Mouse (Mus musculus) kidney, adult 2 months (tissue): ENCODE measurements at regions not wholly inside any gene's neighbourhood (a gene's known extent, or its start where the extent isn't known, plus 50 kb on each side); places are given as distances from the start of the nearest gene placed in this dataset.

Experiments used
- DNase-seq: peaks from one replicate; pipeline ENCODE4 v3.0.0; 2021
- H3K27ac ChIP-seq: fragments of 200-500 bp; 2 replicates; pipeline ENCODE4 v1.5.1; 2012; ENCODE audit warnings: low read depth, low read length, control low read depth, inconsistent platforms; ENCODE audit not compliant: insufficient read depth
- H3K27me3 ChIP-seq: fragments of 200-500 bp; replicated peaks from 2 replicates; pipeline ENCODE4 v1.6.1; 2012; ENCODE audit warnings: mild to moderate bottlenecking, moderate library complexity, low read length, inconsistent platforms; ENCODE audit not compliant: control insufficient read depth, insufficient read depth
- H3K36me3 ChIP-seq: fragments of 200-500 bp; 2 replicates; pipeline ENCODE4 v1.6.1; 2012; ENCODE audit warnings: mild to moderate bottlenecking, moderate library complexity, low read length, inconsistent platforms; ENCODE audit not compliant: control insufficient read depth, insufficient read depth
- H3K4me1 ChIP-seq: fragments of 200-500 bp; 2 replicates; pipeline ENCODE4 v1.6.1; 2011; ENCODE audit warnings: low read length; ENCODE audit not compliant: control insufficient read depth, insufficient read depth
- H3K4me3 ChIP-seq: fragments of 200-500 bp; 2 replicates; pipeline ENCODE4 v1.5.1; 2011; ENCODE audit warnings: mild to moderate bottlenecking, low read depth, low read length, control low read depth; ENCODE audit not compliant: insufficient read depth
- CTCF ChIP-seq: fragments of 200-500 bp; conservative IDR thresholded peaks from 2 replicates; pipeline ENCODE4 v1.5.1; 2011; ENCODE audit warnings: low read depth, mild to moderate bottlenecking, control low read depth, low read length, moderate library complexity, mixed read lengths; ENCODE audit not compliant: insufficient read depth, insufficient read length
- POLR2A ChIP-seq: fragments of 200-500 bp; IDR thresholded peaks from one replicate; pipeline ENCODE4 v1.6.1; 2011; ENCODE audit warnings: low read depth, low read length, control low read depth
- WGBS: fragments of 180-500 bp; shearing (Covaris S2); methylation state at CpG from one replicate; pipeline ENCODE4 v1.1.7; 2018; 5-methylcytosine and 5-hydroxymethylcytosine counted together

GRCm38 (mm10) chr1:128983411-128983810 lies 289.7 kb upstream of the Thsd7b start:
- TF ChIP-seq POLR2A, result no peak
- no peak for TF ChIP-seq CTCF
- 85% methylated on average over 2 of the region's 2 CpGs for WGBS
- DNase-seq, result no peak
- Histone ChIP-seq H3K4me1 (no peaks in the 10 kb centered on the region), H3K4me3 (no peak overlapping the region), H3K27ac (no peak overlapping the region), H3K27me3 (no peaks in the 10 kb centered on the region), H3K36me3 (no peaks in the 10 kb centered on the region)

- TF ChIP-seq POLR2A (no peak), CTCF (no peak)
- Histone ChIP-seq H3K4me3 (no peak overlapping the region), H3K4me1 (no peaks in the 10 kb centered on the region), H3K27me3 (no peaks in the 10 kb centered on the region), H3K36me3 (no peaks in the 10 kb centered on the region), H3K27ac (no peak overlapping the region)
- no peak for DNase-seq
- 79% methylated on average over 1 of the region's 1 CpGs for WGBS
Measured at GRCm38 (mm10) chr1:128975586-128975985, 297.5 kb upstream of the Thsd7b start.

GRCm38 (mm10) chr1:128951436-128951835 lies 321.7 kb upstream of the Thsd7b start:
- no peaks in the 10 kb centered on the region for H3K36me3 ChIP-seq
- H3K4me1 ChIP-seq, result no peaks in the 10 kb centered on the region
- WGBS, result 60% methylated on average over 2 of the region's 2 CpGs
- TF ChIP-seq POLR2A, result no peak
- H3K27ac ChIP-seq, result no peak overlapping the region
- DNase-seq, result no peak
- no peak overlapping the region for H3K4me3 ChIP-seq
- no peaks in the 10 kb centered on the region; the same call in 1 of the 2 replicates for H3K27me3 ChIP-seq

- Histone ChIP-seq H3K27ac (no peak overlapping the region), H3K4me3 (no peak overlapping the region), H3K4me1 (no peaks in the 10 kb centered on the region), H3K27me3 (no peaks in the 10 kb centered on the region; the same call in 1 of the 2 replicates), H3K36me3 (no peaks in the 10 kb centered on the region)
- WGBS, result 70% methylated on average over 4 of the region's 4 CpGs
- no peak for TF ChIP-seq CTCF
- no peak for TF ChIP-seq POLR2A
- DNase-seq, result no peak
Measured at GRCm38 (mm10) chr1:128950512-128950911, 322.6 kb upstream of the Thsd7b start.

GRCm38 (mm10) chr1:128914811-128915210 lies 322.7 kb upstream of the Cxcr4 start:
- no peak for TF ChIP-seq CTCF
- no peak for TF ChIP-seq POLR2A
- Histone ChIP-seq H3K36me3 (no peaks in the 10 kb centered on the region), H3K27ac (no peak overlapping the region), H3K27me3 (no peaks in the 10 kb centered on the region), H3K4me1 (no peaks in the 10 kb centered on the region), H3K4me3 (no peak overlapping the region)
- 83% methylated on average over 1 of the region's 1 CpGs for WGBS
- DNase-seq, result no peak

GRCm38 (mm10) chr1:128912532-128912931 lies 320.4 kb upstream of the Cxcr4 start:
- Histone ChIP-seq H3K27me3 (no peaks in the 10 kb centered on the region), H3K4me3 (no peak overlapping the region), H3K27ac (no peak overlapping the region), H3K4me1 (no peaks in the 10 kb centered on the region), H3K36me3 (no peaks in the 10 kb centered on the region)
- TF ChIP-seq CTCF, result no peak
- no peak for TF ChIP-seq POLR2A
- DNase-seq, result no peak

- Histone ChIP-seq H3K4me3 (no peak overlapping the region), H3K36me3 (no peaks in the 10 kb centered on the region), H3K27me3 (no peaks in the 10 kb centered on the region), H3K4me1 (no peaks in the 10 kb centered on the region), H3K27ac (no peak overlapping the region)
- DNase-seq, result no peak
- 84% methylated on average over 2 of the region's 2 CpGs for WGBS
- TF ChIP-seq POLR2A (no peak), CTCF (no peak)
Measured at GRCm38 (mm10) chr1:128907566-128907965, 315.5 kb upstream of the Cxcr4 start.

GRCm38 (mm10) chr1:128898025-128898424 lies 305.9 kb upstream of the Cxcr4 start:
- H3K4me3 ChIP-seq, result no peak overlapping the region
- WGBS, result 78% methylated on average over 8 of the region's 8 CpGs
- no peak for TF ChIP-seq CTCF
- H3K36me3 ChIP-seq, result no peaks in the 10 kb centered on the region
- DNase-seq, result no peak
- H3K4me1 ChIP-seq, result no peaks in the 10 kb centered on the region
- H3K27me3 ChIP-seq, result no peaks in the 10 kb centered on the region
- no peak overlapping the region for H3K27ac ChIP-seq
